Mouse (Mus musculus) lung, adult 2 months (tissue): ENCODE measurements at regions not wholly inside any gene's neighbourhood (a gene's known extent, or its start where the extent isn't known, plus 50 kb on each side); places are given as distances from the start of the nearest gene placed in this dataset.

Source experiments
- DNase-seq: peaks from one replicate; pipeline ENCODE4 v3.0.0; 2022
- H3K4me1 ChIP-seq: fragments of 200-500 bp; 2 replicates; pipeline ENCODE4 v1.6.1; 2011; ENCODE audit warnings: low read length; ENCODE audit not compliant: control insufficient read depth, insufficient read depth
- H3K4me3 ChIP-seq: fragments of 200-500 bp; replicated peaks from 2 replicates; pipeline ENCODE3; 2011; ENCODE audit warnings: low read depth, mild to moderate bottlenecking, control low read depth, low read length; ENCODE audit errors: extremely low read depth
- CTCF ChIP-seq: fragments of 200-500 bp; IDR thresholded peaks from 2 replicates; pipeline ENCODE4 v1.5.1; 2011; ENCODE audit warnings: mild to moderate bottlenecking, low read length, control low read depth; ENCODE audit not compliant: insufficient read depth
- POLR2A ChIP-seq: fragments of 200-500 bp; IDR thresholded peaks from 2 replicates; pipeline ENCODE4 v1.6.1; 2011; ENCODE audit warnings: low read depth, mild to moderate bottlenecking, control low read depth, low read length, borderline replicate concordance; ENCODE audit errors: extremely low read depth
- WGBS: fragments of 180-500 bp; shearing (Covaris S2); methylation state at CpG from one replicate; pipeline ENCODE4 v1.1.7; 2018; 5-methylcytosine and 5-hydroxymethylcytosine counted together

GRCm38 (mm10) chr5:149815879-149816278 lies 137.8 kb downstream of the B3glct start:
- WGBS: 26% methylated on average over 3 of the region's 3 CpGs
- peak; percentile 38 for DNase-seq

GRCm38 (mm10) chr5:149818812-149819211 lies 140.8 kb downstream of the B3glct start:
- TF ChIP-seq CTCF (no peak), POLR2A (no peak)
- Histone ChIP-seq H3K4me1 (no peaks in the 10 kb centered on the region), H3K4me3 (no peak overlapping the region)
- no peak for DNase-seq
- WGBS: 36% methylated on average over 6 of the region's 6 CpGs

More at GRCm38 (mm10) chr5:149815879-149816278, 137.8 kb downstream of the B3glct start:
- Histone ChIP-seq H3K4me3 (no peak overlapping the region), H3K4me1 (no peaks in the 10 kb centered on the region)
- TF ChIP-seq POLR2A (no peak), CTCF (peak; percentile 92)

- TF ChIP-seq CTCF: no peak
- no peak for TF ChIP-seq POLR2A
- H3K4me1 ChIP-seq: no peaks in the 10 kb centered on the region
- DNase-seq: no peak
- H3K4me3 ChIP-seq: no peak overlapping the region
- WGBS: 84% methylated on average over 9 of the region's 9 CpGs
Observed at GRCm38 (mm10) chr5:149823821-149824220, 145.8 kb downstream of the B3glct start.

GRCm38 (mm10) chr5:149827599-149827998 lies 149.6 kb downstream of the B3glct start:
- DNase-seq: no peak
- WGBS: 34% methylated on average over 3 of the region's 3 CpGs
- no peak overlapping the region for H3K4me3 ChIP-seq
- no peaks in the 10 kb centered on the region for H3K4me1 ChIP-seq
- TF ChIP-seq CTCF: no peak
- no peak for TF ChIP-seq POLR2A

GRCm38 (mm10) chr5:149831122-149831861 lies 153.3 kb downstream of the B3glct start:
- DNase-seq: peak; percentile 60
- TF ChIP-seq CTCF (peak; percentile 96), POLR2A (no peak)
- no peak overlapping the region for H3K4me3 ChIP-seq
- WGBS: 4% methylated on average over 28 of the region's 28 CpGs
- no peaks in the 10 kb centered on the region for H3K4me1 ChIP-seq

DNA sequence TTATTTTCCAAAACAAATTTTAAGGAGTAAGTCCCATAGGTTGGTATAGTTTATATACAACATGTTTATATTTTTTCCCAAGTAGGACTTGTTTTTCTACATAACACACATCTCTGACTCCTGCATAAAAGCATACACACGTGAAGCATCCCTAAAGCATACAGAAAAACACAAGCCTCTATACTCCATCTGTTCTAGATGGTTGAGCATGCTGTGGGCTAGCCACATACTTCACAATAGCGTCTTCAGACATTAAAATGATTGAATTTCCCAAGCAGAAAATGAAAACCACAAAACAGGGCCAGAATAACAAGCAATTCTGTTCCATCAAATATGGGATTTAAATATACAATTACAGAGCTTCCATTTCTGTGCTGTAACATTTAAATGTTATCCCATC lies 159.3 kb downstream of the B3glct start:
- WGBS: 69% methylated on average over 2 of the region's 2 CpGs
- no peak overlapping the region for H3K4me3 ChIP-seq
- no peak for DNase-seq
- H3K4me1 ChIP-seq: no peaks in the 10 kb centered on the region
- TF ChIP-seq CTCF (no peak), POLR2A (no peak)

DNA sequence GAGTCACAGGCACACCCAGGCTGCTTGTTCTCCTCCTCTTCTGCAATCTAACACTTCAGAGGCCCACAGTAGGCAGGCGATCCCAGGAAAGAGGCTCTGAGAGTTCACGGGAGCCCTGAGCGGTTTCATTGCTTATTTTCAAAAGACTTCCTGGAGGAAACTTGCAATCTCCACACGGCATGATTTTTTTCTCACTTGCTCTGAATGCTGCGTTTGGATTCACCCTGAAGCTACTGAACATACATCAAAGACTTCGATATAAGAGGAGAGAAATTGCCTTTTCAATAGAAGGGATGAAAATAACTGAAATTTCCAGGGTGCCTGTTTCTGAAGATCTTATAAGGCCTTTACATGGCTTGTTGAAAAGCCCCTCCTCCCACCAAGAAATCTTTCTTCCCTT lies 164.5 kb downstream of the B3glct start:
- 31% methylated on average over 6 of the region's 6 CpGs for WGBS
- H3K4me1 ChIP-seq: no peaks in the 10 kb centered on the region
- no peak overlapping the region for H3K4me3 ChIP-seq
- no peak for DNase-seq
- TF ChIP-seq POLR2A (no peak), CTCF (no peak)

- no peak for TF ChIP-seq CTCF
- no peak for TF ChIP-seq POLR2A
- H3K4me1 ChIP-seq: no peaks in the 10 kb centered on the region
- DNase-seq: no peak
- no peak overlapping the region for H3K4me3 ChIP-seq
- WGBS: 46% methylated on average over 7 of the region's 7 CpGs
Observed at GRCm38 (mm10) chr5:149843310-149843709, 165.3 kb downstream of the B3glct start.

DNA sequence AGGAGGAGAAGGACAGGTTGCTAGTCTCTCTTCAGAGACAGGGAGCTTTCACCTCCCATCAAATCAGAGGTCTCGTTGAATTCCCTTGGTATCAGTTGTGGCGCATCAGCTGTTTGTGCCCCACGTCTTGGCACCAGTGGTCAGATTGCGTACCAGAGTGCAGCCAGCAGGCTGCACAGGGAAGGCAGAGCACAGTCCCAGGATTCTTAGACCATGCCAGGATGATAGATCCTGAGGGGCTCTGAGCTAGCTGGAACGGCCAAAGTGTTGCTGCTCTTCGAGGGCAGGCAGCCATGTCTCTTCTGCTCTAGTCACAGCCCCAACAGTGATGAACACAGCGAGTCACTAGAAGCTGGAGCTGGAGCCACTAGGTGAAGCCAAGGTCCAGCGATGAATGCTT lies 167.2 kb downstream of the B3glct start:
- Histone ChIP-seq H3K4me3 (no peak overlapping the region), H3K4me1 (no peaks in the 10 kb centered on the region)
- TF ChIP-seq POLR2A (no peak), CTCF (no peak)
- DNase-seq: no peak
- WGBS: 71% methylated on average over 8 of the region's 8 CpGs

GRCm38 (mm10) chr5:149848465-149848864 lies 170.0 kb upstream of the Rxfp2 start:
- no peak for DNase-seq
- no peaks in the 10 kb centered on the region for H3K4me1 ChIP-seq
- H3K4me3 ChIP-seq: no peak overlapping the region
- TF ChIP-seq CTCF: no peak
- TF ChIP-seq POLR2A: no peak
- 77% methylated on average over 3 of the region's 3 CpGs for WGBS
